Mouse (Mus musculus): ENCODE data around the gene Lmbr1l.

Lmbr1l gene

DNA sequence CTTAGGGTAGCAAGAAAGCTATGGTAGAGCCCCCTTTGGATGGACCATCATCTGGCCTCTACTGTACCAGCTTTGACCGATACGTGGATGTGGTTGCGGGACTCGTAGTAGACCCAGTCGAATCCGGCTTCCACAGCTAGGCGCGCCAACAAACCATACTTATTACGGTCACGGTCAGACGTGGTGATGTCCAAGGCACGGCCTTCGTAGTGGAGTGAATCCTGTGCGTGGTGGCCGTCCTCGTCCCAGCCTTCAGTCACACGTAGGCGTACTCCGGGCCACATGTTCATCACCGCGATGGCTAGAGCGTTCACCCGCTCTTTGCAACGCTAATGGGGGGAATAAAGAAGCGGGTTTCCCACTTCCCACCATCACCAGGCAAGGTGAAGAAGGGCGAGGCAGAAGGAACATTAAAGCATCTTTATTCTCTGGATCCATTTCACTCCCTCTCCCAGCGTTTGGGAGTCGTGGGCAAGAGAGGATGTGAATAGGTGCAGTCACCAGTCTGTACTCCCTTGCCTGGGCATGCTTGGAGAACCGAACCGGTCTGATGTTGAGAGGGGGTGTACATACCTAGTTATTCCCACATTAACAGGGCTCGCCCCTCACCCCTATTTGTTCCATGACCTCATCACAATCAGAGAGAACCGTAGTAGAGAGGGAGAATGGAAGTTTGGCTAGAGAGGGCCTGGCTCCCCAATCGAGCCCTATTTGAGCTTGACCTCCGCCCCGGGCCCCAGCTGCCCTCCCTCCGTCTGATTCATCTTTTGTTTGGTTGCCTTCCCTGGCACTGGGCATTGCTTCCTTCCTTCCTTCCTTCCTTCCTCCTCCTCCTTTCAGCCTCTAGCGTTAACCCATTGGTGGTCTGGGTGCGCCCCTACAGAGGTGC, 23.0 kb downstream of the Lmbr1l start:
- no peak for DNase-seq

DNA sequence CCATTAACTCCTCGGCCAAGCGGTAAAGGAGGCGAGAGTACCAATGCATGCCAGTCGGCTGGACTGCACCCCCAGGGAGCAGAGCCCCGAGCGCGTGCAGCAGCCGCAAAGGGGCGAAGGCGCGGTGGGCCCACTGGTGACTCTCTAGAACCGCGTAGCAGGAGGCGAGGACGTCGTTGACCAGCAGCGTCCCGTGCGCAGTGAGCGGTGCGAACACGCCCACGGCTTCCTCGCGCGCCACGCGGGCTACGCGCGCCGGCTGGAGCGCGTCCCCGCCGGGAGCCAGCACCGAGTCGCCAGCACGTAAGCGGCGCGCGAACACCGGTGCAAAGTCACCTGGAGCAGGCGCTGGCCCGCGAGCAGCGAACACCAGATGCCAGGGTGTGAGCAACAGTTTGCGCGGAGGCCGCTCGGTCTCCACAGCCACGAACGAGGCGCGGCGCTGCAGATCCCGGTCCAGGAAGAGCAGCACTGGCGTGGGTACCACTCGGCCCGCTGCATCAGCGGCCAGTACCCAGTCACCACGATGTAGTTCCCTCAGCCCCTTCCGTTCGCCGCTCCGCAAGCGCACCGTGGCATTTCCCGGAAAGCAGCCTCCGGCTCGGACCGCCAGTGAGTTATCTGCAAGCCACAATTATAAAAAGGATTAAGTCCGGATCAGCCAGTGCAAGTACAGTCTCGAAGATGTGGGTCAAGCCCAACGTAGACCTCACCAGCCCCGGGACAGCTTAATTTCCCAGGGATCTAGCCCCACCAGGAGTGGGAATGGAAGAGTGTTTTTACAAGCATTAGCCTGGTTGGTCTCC, 23.9 kb downstream of the Lmbr1l start, which contains the start of gene Rhebl1:
TSS of gene Rhebl1 (minus strand) at position 601 of the 806 bp plus-strand sequence.
- DNase-seq: peak; percentile 64

DNA sequence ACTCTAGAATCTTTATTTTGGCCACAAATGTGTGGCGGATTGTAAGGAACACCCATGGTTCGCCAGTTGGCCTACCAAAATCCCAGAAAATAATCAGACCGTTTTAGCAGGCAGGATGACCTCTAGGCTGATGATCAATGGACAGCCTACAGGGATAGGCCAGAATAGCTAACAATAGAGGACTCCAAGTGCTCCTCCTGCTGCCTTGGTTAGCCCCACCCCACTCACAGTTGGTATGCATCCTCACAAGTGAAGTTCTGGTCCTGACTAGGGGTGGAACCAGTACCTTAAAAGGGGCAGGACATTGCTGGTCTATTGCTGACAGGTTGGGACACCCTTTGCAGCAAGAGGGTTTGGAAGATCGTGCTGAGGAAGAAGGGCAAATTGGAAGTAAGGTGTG, 25.0 kb downstream of the Lmbr1l start:
- DNase-seq: no peak

DNA sequence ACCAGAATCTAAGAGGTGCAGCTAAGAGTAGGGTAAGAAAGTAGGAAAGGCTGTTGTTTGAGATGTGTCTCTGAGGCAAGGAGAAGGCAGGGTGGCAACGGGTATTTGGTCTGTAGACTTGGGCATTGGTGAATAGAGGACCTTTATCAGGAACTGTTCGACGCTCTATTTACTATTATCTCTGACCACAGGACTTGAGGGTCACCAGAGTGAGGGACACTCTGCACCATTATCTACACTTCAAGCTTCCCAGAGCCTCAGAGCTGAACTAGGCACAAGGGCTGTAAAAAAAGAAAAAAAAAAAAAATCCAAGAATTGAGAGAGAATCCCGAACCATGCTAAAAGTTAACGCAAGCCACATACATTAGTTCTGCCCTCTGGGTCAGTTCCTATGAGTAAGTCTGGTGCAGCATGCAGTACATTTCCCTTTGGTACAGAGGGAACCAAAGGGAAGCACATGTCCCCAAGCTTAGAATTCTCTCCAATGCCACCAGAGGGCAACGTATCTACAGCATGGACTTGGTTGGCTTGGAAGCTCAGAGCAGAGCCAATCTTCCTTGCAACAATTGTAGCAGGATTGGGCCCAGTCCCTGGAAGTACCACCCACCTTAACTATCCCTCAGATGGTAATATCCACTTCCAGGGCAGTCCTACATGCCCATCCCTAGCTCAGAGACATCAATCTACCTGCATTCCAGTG, 26.0 kb downstream of the Lmbr1l start:
- DNase-seq: peak; percentile 66

DNA sequence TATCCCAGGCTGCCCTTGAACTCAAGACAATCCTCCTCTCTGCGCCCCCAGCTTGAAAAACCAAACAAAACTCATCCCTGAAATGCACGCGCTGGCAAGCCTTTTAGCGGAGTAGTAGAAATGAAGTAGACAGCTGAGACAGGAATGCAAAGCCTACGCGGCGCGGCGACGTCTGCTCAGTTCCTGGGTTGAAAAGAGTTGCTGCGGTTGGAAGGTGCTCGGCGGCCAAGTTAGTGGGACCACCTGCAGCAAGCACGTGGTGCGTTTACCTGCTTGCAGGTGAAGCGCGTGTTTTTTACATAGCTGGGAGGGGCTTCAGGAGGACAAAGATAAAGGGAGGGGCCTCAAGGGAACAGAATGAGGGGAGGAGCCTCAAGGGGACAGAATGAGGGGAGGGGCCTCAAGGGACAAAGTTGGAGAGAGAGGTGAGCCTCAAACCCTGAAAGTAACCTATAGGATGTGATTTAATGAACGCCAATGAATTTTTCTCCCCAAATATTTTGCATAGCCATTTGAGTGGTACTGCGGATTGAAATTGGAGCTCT, 26.8 kb downstream of the Lmbr1l start:
- no peak for DNase-seq

DNA sequence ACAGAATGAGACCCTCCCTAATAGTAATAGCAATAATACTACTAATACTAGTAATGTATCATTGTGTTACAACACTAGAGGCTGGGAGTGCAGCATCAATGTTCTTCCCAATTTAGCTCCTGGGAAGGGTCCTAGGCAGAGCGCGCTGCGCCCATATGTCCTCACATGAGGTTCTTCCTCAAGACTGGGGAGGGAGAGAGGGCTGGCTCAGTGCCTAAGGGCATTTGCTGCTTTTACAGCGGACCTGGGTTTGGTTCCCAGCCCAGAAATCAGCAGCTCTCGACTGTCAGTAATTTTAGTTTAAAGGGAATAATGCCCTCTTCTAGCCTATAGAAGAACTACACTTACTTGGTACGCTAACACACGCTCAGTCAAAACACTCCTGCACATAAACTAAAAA, 30.5 kb downstream of the Lmbr1l start:
- no peak for DNase-seq

DNA sequence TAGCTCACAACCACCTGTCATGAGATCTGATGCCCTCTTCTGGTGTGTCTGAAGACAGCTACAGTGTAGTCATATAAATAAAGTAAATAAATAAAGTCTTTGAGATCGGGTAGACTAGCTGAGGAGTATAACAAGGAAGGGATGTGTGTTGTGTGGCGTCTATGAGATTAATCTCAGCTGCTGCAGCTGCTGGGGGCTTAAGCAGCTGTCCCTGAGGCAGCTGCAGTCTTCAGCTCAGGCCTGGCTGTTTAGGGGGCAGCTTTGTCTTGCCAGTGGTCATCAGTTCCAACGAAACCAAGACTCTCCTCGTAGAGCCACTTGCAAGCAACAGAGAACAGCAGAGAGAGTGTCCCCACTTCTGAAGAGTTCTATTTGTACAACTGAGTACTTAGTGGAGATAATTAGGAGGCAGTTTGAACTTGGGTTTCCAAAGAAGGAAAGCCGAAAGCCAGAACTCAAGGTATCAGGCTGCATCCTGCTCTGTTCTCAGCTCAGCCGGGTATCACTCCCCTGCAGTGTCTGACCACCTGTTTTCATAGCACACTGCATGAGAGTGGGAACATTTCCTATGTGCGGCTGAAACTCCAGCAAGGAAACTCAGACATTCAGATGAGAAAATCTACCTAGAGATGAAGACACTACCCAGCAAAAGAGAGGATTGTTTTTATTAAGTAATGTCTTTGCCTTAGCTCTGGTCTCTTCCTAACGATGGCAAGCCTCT, 31.2 kb downstream of the Lmbr1l start:
- DNase-seq: no peak

DNA sequence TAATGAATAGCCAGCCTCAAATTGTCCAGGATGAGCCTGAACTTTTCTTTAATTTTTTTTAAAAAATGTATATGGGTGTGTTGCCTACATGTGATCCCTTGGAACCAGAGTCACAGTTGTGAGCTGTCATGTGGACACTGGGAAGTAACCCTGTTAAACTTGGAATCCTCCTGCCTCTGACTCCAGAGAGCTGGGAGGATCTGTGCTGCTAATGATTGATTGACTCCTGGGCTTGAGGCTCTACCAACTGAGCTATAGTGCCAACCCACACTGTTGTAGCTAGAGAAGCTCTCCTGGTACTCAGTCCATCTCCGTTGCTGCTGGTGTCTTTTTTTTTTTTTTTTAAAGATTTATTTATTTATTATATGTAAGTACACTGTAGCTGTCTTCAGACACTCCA, 33.9 kb downstream of the Lmbr1l start:
- no peak for DNase-seq

DNA sequence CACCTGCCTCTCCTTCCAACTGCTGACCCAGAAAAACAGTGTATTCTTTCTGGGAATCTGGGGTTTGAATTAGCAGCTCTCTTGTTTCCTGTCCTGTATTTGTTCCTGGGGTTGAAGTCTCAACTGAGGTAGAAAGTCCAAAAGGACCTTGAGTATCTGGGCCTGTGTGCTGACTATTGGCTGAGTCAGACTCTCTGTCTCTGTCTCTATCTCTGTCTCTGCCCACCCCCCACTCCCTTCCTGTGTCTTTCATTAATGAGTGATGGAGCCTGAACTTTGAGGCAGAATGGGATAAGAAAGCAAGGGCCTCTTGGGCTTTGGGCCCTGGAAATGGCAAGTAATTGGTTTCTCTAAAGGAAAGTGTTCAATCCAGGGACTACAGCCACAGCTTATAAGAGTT, 34.4 kb downstream of the Lmbr1l start:
- DNase-seq: peak; percentile 57

DNA sequence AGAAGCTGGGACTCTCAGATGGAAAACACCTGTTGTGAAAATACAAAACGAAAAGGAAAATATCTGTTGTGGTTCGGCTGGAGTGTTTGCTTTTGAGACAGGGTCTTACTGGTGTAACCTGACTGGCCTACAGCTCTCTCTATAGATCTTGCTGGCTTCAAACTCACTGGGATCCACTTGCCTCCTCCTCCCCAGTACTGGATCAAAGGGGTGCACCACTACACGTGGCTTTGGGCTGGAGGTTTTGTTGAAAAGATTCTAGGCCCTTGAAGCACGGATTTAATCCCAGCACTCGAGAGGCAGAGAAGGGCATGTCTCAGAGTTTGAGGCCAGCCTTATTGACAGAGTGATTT, 36.4 kb downstream of the Lmbr1l start:
- DNase-seq: no peak

DNA sequence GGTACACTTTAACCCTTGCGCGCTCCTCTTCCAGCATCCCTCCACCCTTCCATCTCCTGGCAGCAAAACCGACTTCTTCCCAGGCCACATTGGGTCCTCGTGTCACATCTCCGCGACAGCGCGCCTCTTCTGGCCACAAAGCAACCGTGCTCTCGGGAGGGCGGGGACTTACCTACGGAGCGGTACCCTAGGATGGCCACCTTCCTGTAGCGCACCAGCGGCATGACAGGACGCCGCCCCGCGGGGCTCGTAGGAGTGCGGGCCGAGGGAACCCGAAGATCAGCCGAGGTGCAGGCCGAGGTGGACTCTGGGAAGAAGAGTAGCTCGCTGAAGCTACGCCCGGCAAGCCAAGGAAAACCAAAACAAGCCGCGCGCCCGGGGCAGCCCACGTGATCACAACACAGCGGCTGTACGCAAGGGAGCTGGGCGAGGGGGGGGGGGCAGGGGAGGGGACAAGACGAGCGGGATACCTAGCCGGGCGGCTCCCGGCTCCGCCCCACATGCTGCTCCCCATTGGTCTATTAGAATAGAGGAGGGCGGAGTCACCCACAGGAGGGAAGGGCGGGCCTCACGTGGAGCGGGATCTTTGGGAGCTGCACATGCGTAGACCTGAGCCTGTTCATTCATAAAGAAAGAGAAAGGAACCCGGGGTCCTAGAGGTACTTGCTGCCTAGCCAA, 36.9 kb downstream of the Lmbr1l start:
- peak; percentile 94 for DNase-seq

DNA sequence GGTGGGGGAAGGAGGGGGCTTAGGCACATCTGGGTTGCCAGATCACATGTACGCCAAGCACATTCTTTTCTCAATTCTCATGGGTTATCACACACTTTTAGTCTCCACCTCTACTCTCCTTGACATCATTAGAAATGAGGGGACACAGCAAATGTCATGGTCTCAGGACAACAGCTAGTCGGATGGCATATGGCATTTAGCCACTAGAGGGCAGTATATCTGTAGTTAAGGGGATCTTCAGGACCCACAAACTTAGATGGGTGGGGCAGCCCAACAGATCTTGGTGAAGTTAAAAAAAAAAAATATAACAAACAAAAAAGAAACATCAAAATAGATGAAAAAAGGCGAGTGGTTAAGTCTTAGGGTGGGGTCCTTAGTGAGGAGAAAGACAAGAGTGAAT, 40.7 kb downstream of the Lmbr1l start:
- peak; percentile 50 for DNase-seq

DNA sequence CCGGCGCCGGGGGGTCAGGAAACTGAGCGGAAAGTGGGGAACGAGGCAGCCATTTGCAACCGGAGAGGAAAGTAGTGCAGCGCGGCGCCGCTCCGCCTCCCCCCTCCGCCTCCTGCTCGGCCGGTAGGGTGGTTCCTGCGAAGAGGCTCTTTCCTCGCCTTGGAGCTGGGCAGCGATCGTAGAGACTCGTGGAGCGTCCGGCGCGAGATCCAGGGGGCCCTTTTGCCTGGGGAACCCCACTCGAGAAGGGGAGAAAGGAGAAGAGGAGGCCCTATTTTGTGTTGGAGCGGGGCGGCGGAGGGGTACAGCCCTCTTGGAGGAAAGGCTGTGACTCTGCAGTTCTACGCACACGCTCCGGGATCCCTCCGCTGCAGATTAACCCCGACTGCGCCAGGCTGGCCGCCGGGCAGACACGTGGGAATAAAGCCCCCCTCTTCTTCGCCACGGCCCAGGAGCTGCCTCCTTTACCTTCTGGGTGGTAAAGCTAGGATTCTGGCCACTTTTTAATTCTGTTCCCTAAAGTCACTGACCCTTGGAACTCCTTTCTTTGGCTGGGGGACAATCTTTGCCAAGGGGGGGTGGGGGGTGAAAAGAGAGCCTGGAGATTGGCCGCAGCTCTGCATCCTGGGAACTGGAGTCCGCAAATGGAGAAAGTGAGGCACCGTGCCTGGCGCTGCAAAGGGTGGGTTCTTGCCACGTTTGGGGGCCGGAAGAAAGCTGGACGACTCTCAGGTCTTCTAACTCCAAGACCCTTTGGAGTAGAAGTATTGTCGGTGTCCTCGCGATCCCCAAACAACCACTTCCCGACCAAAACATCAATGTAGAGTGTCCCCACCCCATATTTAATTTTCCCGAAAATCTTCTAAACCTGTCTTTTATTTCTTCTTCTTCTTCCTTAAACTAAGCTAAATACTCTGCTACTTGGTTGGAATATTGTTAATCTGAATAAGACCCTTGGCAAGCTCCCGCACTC, 45.8 kb downstream of the Lmbr1l start:
- DNase-seq: peak; percentile 97

DNA sequence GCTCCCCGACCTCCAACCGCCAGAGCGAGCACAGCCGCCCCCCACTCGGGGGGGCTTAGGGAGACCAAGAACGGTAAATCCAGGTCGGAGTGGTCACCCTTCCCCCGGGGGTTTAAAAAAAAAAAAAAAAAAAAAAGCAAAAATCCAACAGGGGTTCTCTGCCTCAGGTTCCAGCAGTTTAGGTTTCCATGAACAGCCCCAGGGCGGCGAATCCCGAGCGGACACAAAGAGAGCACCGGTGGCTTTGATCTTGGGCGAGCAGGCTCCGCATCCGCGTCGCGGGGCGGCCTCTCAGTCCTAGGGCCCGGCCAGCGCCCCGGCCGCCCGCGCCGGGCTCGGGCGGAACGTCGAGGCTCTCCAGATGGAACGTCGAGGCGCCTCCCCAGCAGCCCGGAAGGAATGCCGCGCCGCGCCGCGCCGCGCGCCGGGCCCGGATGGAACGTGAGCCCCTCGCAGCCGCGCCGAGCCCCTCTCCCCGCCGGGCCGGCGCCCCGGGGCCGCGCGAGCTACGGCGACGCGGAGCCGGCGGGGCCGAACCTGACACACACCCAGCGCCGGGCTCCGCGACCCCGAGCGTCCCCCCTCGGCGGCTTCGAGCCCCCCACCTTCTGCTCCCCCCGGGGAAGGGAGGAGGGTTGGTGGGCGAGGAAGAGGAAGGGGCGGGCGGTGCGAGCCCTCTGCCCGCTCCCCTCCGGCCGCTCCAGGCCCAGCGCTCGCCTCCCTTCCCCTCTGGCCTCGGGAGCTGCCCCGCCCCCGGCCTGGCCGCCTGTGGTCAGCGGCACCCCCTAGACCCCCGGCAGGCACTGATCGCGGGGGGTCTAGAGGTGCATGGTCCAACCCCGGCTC, 46.7 kb downstream of the Lmbr1l start, which contains the start of gene Kmt2d:
TSS of gene Kmt2d (minus strand) at position 135 of the 846 bp plus-strand sequence.
- no peak for DNase-seq

DNA sequence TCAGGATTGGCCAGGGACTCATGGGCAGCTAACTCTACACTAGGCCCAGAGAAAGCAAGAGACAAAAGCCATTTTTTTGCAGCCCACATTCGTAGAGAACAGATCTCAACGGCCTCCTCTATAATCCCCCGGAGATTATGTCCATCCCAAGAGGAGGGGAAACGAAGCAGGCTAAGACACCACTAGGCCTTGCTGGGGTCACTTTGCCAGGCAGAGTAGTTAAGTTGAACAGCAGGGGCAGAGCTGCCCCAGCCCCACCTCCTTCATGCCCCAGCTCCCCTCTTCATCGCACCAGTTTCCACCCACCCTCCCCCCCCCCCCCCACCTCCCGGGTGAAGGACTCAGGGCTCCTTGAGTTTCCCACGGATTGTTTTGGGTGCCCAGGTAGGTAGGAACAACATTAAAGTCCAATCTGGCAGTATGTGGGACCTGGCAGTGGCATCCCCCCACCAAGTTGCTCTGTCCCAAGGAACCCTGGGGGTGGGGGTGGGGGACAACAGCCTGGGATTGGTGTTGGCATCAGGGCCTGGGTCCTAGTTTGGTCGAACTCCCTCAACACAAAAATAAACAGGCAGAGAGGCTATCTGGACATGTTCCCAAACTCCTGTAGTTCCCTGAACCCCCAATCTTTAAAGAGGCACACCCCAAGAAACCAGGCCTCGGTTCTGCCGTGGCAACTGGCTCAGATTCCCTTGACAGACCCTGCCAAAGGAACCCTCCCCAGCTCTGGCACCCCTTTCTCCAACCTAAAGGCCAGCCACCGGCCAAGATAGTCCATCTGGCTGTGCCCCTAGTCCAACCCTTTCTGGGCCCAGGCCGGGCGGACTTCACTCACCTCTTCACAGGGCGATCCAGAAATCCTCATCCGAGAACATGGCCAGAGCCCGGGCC, 47.6 kb downstream of the Lmbr1l start:
- peak; percentile 54 for DNase-seq

DNA sequence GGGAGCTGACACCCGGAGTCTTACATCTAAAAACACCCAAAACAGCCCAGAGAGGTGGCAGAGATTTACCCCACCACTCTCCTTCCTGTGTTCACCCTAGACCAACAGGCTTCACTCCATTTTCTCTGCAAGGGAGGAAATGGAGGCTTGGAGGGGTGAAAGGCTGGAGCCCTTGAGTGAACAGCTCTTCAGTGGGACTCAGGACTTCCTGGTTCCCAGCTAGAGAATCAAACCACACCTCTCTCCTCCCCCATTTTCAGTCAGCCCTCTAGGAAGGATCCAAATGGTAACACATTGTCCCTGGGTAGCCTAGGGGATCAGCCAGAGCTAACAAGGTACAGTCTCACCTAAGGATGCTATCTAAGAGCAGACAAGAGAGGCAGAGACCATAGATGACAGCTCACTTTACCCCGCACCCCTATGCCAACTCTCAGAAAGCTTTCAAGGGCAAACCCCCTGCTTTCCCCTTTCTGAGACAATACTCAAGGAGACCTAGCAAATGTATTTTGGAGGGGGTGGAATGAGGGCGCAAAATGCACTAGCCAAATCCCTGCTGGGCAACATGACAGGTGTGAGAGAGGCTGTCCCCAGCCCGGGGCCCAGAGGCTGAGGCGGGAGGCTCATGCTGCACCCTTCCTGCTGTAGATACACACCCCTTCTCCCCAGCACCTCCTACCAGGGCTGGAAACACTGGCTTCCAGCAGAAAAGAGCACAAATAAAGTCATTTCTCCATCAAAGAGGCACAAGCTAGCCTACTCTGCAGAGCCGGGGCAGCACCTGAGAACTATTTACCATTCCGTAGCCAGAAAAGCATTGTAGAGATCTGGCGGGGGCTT, 48.5 kb downstream of the Lmbr1l start:
- no peak for DNase-seq

DNA sequence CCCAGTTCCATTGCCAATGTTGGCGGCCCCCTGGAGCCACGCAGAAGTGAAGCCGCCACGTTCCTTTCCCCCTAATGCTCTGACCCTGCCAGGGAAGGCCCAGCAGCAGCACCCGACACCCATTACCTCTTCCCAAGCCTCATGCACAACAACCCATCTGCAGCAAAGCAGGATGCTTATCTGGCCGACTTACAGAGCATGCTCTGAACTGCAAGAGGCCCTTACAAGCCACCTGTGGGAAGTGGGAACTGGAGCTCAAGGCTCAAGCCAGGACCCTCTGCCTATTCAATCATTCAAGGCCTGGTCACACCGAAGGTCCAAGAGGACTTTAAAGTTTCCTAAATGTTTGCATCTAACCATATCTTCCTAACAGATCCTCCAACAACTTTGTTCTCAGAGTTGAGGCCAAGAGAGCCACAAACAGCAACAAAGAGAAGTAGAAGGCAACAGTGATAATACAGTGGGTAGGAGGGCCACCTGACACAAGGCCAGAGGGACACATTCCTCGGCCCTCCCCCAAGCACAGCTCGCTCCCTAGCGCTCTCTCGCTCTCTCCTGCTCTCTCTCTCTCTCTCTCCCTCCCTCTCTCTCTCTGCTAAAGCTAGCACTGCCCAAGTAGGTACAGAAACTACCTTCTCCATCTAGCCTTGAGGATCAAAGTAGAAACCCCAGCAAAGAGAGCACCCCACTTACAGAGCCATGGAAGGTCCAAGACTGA, 49.5 kb downstream of the Lmbr1l start:
- no peak for DNase-seq

Data from kidney, adult 18-20 months (tissue).